Mouse (Mus musculus) adipocyte (in vitro differentiated cells): ENCODE measurements at regions not wholly inside any gene's neighbourhood (a gene's known extent, or its start where the extent isn't known, plus 50 kb on each side); places are given as distances from the start of the nearest gene placed in this dataset.

ENCODE experiments used
- DNase-seq: peaks from one replicate; pipeline ENCODE4 v3.0.0-alpha.2; 2016; ENCODE audit warnings: low spot score

DNA sequence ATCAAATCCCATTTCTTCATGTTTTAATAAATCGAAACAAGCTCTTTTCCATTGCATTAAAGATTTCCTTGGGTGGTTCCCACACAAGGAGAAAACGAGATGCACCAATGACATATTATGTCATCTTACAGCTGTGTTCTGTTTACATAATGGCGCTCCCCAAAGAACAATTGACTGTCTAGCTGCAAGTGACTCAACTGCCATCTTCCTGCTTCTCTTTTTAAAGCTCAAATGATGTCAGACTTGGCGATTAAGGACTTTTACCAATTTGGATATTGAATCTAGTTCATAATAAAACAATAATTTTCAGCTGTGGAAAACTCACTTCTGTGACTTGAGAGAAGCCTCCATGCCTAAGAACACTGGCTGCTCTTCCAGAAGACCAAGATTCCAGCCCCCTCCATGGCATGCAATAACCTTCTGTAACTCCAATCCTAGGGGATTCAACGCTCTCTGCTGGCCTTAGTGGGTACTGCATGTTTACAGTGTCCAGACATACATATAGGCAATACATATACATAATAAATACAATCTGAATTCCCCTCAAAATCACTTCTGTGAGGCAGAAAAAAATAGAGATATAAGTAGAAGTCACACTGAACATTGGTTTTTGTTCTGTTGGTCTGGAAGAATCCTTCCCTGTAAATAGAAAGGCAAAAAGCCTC is 318.7 kb downstream of the Rnd3 start:
- DNase-seq = no peak

DNA sequence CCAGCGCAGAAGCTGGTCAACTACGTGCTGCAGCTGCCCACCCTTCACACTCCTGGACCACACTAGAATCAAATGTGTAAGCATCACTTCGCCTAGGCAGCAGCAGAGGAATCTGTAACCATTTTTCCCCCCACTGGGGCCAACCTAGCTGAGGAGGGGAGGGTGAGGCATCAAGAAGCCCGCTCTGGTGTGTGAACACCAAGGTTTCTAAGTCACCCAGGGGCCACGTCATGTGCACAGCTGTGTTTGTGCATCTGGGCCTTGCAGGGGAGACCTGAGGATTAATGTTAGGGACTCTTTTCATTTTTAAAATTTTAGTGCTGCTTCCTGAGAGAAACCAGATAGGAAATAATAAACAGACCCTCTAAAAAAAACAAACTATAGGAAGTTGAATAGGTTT is 321.8 kb downstream of the Rnd3 start:
- DNase-seq = no peak

DNA sequence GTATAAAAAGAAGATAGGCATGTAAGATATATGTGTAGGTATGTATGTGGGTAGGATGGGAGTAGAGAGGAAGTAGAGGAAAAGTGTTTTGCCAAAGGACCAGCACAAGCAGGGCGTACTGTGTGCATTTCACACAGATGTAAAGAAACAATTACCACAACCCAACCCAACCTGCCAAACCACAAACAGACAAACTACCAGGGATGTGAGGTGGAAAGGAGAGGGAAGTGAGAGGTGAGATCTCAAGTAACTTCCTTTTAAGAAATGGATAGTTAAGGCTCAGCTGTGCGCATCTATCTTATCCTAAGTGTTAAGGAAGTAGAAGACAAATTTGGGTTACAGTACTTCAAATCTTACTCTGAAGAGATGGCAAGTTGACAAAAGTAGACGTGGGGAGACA is 322.4 kb downstream of the Rnd3 start:
- DNase-seq = no peak

DNA sequence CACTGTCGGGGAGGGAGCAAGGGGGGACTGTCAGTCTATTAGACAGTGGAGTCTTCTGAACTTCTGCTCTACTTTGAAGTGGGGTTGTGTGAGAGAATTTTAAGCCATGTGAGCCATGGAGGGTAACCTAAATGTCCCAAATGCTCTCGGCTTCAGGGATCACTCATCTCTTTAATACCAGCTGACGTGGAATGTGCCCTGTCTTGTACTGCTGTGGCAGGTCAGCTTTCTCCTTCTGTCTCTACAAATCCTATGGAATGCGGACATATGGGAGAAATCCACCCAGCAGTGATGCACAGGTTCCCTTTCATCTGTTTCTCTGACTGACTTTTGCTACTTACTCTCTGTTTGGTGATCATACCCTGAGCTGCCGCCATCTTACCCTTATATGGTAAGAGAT is 323.3 kb downstream of the Rnd3 start:
- no peak for DNase-seq

DNA sequence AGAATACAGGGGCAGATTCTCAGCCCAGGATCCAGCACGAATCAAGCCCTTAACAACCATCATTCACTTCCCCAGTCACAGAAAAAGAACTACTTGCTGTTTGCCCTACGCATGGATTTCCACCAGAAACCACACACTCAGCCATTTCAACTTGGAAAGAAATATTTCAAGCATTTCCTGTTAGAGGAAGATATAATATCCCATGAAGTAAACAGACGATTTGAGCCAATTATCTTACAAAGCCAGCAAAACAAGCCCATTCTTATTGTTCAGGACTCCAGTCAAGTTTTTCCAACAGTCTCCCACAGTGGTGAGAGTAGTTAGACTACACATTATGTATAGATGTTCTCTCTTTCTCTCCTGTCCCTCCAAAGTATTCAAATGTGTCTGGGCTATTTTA is 324.1 kb downstream of the Rnd3 start:
- no peak for DNase-seq

DNA sequence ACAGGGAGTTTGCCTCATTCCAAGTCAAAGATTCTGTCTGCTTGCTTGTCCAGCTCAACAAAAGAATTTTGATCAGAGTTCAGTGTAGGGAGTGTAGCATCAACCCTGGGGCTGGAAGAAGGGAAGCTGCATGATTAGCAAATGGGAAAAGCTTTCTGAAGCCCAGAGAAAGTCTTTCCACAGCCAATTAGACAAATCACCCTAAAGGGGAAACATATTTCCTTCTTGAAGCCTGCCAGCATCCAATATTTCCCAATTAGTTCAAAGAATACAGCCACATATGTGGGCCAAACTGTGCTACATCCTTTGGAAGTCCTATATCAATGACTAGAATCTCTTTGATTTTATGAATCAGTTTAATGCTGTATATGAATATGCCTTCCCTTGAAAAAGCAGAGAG is 326.2 kb downstream of the Rnd3 start:
- DNase-seq = no peak

DNA sequence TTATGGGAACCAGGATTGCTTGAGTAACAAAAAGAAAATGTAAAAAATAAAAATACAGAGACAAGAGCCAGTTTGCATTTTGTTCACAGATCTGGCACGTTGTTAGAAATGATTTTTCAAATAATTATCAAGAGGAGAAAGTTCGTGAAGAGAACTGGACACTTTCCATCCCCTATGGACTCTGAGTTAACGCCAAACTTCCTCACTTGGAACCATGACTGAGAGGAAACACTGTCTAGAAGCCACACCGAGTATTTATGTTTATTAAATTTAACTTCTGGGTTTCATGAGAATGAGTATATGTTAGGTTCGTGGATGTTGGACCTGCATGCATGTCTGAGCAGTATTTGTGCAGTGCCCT is 329.6 kb downstream of the Rnd3 start:
- DNase-seq = peak; percentile 52

DNA sequence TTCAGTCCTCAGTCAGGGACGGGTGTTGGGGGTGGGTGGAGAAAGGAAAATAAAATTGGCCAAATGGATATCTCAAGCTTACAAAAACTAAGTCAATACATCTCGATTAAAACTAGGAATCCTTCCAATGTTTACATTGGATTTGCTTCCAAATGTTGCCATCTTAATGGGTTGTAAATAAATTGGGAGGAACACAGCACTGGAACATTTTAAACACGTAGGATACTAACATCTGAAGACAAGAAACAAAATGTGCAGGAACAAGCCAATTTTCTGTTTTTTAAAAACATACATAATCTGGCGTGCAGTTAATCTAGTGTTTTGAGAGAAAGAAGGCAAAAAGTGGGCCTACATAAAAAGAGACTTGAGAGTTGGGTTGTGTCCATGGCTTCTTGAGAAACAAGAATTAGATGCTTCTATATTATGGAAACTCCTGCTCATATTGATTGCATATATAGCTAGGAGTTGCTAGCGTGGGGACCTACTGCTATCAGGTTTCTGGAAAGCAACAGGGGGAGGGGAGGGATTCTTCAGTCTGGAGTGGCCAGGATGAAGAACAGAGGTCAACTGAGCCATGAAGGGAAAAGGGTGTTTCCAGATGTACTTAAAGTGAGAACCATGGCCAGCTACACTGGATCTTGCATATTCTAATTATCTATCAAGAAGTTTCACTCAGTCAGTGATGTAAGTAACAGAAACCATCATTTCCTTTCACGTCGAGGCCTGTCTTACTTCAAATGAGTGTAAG is 330.2 kb downstream of the Rnd3 start:
- DNase-seq = peak; percentile 60

DNA sequence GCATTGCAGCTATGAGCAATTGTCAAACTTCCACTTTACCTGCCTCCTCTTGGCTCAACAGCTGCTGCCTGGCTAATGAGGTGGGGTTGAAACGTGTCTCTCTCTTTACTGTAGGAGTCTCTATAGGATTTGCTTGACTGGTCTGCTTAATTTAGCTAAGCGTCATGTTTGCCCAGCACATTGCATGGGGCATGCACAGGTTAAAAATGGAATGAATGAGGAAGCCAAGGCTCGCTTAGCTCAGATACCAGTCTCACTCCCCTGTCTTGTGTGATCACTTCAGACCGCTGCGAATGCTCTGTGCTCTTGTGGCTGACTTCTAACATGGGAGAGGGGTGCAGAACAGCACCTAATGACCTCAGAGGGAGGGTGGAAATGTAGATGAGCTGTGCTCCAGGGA is 332.5 kb downstream of the Rnd3 start:
- DNase-seq = no peak

DNA sequence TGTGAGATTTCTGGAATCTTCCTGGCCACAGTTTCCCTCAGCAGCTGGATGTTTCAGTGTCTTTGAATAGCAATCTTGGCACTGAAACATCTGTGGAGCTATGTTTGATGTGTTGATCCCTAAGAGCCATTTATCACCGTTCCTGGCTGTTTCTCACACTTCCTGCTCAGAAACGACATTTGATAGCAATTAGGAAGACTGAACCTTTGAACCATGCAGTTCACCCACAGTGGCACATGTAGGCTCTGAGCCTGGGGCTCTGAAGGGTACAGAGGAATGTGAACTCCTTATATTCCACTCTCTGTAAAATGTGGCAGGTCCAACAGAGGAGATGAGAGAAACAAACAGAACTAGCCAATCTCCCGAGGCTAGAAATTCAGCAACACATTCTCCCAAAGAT is 333.4 kb downstream of the Rnd3 start:
- DNase-seq = no peak

DNA sequence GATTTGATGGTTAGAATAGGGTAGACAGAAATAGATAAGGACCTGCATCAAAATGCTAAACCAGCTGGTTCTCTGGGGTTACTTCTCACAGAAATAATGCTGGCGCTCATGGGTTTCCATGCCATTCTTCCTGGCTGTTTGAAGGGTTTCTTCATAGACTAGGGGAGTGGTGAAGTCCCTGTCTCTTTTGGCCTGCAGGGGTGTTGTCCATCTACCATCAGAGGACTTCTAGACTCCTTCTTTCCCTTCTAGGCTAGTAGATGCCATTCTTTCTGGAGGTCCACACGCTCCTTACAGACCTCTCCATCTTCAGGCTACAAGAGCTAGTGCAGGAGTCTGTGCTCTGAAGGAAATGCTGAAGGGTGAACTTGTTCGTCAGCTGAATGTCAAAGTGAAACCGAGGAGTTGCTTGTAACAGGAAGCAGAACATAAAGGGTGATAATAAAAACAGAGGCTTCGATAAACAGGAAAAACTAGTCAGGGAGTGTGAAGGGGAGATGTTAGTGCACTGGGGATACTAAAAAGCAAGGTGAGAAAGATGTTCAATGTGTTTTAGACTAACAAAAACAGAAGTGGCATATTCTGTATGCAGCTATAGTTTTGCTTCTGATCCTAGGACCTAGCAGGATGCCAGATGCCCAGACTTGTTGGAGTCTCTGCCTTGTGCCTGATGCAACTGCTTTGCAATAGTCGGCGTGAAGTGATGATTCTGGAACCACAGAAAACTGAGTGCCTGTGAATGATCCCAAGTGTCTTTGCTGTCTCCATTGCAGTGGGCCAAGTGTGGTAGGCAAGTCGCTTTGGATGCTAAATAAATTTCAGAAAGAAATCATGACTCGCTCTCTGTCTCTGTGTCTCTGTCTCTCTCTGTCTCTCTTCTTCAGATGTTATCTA is 335.1 kb downstream of the Rnd3 start:
- peak; percentile 26 for DNase-seq

DNA sequence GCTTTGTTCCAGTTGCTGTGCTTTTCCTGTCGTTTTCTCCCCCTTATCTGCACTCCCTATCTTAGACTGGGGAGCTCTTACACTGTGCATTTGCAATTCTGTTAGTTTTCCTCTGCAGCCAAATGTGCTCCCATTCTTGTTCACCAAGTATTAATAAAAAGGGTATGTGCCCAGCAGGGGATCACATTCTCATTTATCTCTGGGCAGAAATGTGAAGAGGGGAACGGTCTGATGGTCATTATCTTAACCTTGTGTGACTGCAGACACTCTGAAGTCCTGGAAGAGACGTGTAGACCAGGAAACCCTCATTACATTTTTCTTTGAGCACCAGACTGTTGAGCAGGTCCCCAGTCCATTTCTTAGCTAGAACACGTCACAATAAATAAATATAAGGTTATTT is 336.6 kb downstream of the Rnd3 start:
- DNase-seq = no peak

DNA sequence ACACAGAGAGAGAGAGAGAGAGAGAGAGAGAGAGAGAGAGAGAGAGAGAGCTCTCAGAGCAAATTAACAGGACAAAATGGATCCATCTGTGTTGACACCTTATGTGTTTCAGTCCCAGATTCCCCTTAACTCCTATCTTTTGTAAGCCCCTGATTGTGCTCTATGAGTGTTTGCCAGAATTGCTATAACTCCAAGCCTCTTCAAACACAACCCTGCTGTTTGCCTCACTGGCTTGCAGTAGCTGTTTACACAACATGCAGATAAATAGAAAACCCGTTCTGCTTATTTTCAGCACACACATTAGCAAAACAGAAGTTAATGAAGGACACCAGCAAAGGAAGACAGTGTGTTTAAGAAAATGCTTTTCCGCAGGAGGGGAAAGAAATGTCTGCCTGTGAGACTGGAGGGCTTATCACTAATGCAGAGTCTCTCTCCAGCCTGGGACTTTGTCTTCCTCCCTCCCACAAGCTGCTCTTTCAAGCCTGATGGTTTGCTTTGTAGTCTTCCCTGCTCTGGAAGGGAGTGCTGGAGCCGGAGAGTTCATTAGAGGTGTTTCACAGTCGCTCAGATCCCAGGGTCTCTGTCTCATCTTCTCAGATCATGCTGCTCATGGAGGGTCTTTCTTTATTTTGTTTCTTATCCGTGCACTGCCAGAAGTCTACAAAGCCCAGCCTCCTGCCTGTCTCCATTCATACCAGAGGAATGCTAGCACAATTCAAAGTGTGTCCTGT is 338.4 kb downstream of the Rnd3 start:
- DNase-seq = no peak

DNA sequence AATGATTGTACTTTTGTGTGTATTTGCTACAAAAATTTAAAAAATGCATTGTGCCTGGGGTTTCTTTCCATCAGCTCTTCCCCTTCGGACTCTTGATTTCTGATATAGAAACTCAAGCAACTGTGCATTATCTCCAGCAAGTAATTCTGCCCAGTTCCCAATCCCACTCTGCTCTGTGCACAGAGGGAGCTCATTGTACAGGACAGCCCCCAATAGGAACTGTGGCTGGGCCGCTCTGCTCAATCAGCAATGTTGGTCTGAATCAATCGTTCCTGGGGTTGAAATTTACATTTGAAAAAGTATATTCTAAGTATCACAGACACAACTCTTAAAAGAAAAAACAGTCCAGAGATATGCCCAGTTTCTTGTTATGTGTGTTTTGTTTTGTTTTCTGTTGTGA is 339.1 kb downstream of the Rnd3 start:
- DNase-seq = no peak

DNA sequence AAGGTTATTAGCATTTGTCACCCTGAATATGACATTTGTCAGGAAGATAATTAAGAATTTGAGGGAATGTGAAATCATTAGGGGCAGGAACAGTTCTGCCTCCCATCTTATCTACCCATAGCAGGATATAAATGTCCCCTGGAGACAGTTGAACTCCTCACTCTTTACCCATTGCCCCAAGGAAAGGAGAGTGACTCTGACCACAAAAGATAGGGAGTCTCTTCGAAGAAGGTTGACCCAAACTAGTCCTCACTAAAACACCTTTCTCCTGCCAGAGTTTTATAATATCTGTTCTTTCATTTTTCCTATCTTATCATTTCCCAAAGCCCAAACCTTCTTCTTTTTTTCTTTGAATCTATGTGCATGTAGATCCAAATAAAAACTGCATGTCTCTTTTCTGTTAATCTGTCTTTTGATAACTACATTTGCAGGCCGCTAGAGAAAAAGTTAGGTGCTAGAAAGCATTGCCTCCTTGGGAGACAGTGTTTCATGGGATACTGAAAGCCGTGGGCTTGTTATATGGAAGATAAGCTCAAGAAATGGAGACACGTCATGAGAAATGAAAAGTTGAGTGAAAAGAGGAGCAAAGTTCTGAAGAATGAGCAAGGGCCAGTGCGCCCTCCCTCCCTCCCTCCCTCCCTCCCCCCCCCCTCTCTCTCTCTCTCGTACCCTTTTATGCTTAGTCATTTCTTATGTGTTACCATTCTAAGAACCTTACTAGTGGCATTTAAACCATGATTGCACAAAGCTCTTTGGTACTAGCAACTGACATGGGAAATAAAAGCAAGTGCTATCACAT is 341.6 kb downstream of the Rnd3 start:
- no peak for DNase-seq

DNA sequence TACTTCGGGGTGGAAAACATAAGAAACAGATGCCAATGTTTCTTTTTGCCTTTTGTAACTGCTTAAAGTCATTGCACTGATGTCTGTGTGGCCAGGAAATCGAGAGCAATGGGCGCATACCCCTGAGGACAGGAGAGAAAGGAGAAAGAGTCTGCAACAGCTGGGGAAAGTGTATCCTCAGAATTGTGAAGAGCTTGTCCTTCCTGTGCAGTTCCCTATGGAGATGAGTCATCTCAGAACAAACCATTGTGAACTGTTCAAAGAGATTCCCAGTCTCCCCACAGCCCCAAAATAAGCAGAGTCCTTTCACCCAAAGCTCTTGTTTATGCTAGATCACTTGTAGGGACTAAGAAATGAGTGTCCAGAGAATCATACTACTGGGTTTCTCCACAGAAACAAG is 343.3 kb downstream of the Rnd3 start:
- DNase-seq = peak; percentile 68

DNA sequence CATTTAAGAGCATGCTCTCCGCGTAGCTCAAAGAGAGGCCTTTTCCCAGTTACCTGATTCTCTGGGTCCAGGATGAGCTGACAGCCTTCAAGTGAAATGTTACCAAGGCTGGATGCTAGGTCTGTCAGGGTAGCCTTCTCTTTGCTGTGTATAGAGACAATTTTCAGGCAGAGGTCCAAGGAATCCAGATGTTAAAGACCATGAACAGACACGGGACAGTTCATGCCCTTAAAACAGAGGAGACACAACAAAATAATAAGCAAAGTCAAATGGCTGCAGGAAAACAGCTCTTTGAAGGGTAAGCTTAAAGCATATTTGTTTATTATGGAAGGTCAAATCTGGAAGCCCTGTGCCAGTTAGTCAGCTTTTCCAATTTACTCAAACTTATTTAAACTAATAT is 352.8 kb downstream of the Rnd3 start:
- no peak for DNase-seq

DNA sequence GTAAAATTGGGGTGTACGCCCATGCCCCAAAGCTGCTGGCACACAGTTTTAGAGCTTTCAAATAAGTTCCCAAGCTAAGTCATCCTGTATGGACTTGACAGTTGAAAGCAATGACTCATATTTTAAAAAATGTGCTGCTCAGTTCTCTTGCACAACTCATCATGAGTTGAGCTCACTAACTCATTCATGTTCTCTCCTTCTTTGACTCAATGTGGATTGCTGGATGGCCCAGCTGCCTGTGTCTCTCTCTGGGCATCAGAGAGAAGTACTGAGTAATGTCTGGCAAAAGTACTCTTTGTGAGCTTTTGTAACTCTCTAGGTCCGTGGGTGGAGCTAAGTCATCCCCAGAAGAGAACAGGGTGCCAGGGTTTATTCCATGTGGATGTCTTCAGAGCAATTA is 355.3 kb downstream of the Rnd3 start:
- DNase-seq = peak; percentile 79

DNA sequence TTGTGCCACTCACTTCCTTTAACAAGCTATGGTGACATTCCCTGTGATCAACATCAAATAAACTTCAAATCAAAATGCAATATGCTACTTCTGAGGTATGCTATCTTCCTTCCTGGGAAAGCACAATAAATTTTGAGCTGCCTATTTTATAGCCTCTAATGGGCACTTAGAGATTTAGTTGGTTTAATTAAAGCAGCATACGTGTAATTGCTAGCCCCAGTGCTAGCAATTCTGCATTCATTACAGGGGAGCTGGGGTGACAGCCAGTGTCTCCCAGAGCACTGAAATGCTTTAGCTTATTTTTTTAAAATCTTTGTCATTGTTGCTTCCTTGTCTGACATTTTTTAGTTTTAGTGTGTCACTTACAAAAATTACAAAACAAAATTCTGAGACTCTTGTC is 355.8 kb downstream of the Rnd3 start:
- DNase-seq = no peak

DNA sequence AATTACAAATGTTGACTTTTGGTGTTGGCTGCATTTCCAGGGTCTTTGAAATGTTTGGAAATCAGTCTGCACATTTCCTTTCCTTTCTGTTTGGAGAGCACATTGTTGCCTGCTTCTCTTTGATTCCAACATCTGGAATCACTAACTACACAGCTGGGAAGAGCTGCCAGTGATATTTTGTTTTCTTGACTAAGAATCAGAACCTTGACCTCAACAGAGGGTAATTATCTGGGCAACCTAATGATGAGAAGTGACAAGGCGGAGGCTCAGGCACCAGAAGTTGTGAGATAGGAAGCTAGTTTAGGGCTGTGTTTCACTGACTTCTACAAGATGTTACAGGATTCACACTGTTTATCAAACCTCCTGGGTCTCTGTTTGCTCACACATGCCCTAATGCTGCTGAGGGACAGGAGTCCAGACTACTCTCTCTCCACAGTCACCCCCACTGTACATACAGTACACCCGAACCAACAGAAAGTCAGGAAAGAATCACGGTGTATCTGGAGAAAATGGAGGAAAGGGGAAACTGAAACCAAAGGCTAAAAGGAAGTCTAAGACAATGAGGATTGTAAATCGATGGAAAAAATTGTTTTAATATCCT is 359.8 kb downstream of the Rnd3 start:
- peak; percentile 71 for DNase-seq

DNA sequence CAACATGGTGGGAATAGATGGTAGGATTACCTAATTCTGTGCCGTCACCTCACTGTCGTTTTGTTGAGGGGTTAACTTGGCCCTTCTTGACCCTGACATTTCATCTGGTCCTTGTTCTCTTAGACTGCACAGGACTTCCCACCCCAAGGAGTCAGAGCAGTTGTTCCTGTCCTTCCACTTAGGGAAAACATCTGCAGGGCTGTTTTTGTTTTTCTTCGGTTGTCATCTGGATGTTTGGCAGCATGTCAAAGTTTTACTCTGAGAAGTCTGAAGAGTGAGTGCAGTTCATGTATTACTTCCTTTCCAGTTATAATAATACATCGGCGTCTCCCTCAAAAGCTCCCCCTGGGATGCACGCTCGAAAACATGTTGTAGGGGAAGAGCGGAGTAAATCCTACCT is 376.8 kb downstream of the Rnd3 start:
- DNase-seq = peak; percentile 66
